Mouse (Mus musculus) liver, adult 2 months (tissue): ENCODE measurements at regions not wholly inside any gene's neighbourhood (a gene's known extent, or its start where the extent isn't known, plus 50 kb on each side); places are given as distances from the start of the nearest gene placed in this dataset.

ENCODE experiments used
- DNase-seq: peaks from one replicate; pipeline ENCODE4 v3.0.0-alpha.2; 2011; ENCODE audit warnings: low read depth, low spot score; ENCODE audit errors: extremely low read depth
- H3K27ac ChIP-seq: fragments of 200-500 bp; replicated peaks from 2 replicates; pipeline ENCODE4 v1.5.1; 2012; ENCODE audit warnings: low read depth, mild to moderate bottlenecking, control low read depth, inconsistent platforms, low read length; ENCODE audit not compliant: insufficient read depth
- H3K27me3 ChIP-seq: fragments of 200-500 bp; 2 replicates; pipeline ENCODE4 v1.6.1; 2012; ENCODE audit warnings: mild to moderate bottlenecking, moderate library complexity, low read length, inconsistent platforms; ENCODE audit not compliant: control insufficient read depth, insufficient read depth
- H3K36me3 ChIP-seq: fragments of 200-500 bp; 2 replicates; pipeline ENCODE4 v1.6.1; 2012; ENCODE audit warnings: low read length, inconsistent platforms; ENCODE audit not compliant: control insufficient read depth, insufficient read depth
- H3K4me1 ChIP-seq: fragments of 200-500 bp; 2 replicates; pipeline ENCODE4 v1.6.1; 2011; ENCODE audit warnings: low read length; ENCODE audit not compliant: control insufficient read depth, insufficient read depth
- H3K4me3 ChIP-seq: fragments of 200-500 bp; 2 replicates; pipeline ENCODE4 v1.5.1; 2011; ENCODE audit warnings: low read depth, mild to moderate bottlenecking, control low read depth, low read length, moderate library complexity; ENCODE audit not compliant: insufficient read depth
- H3K79me2 ChIP-seq: fragments of 200-500 bp; 2 replicates; pipeline ENCODE4 v1.6.1; 2012; ENCODE audit warnings: inconsistent platforms, mild to moderate bottlenecking, low read length, moderate library complexity; ENCODE audit not compliant: control insufficient read depth, insufficient read depth
- H3K9ac ChIP-seq: fragments of 200-500 bp; 2 replicates; pipeline ENCODE4 v1.6.1; 2012; ENCODE audit warnings: low read depth, mild to moderate bottlenecking, control low read depth, inconsistent platforms, low read length
- CTCF ChIP-seq: fragments of 200-500 bp; IDR thresholded peaks from 2 replicates; pipeline ENCODE4 v1.5.1; 2011; ENCODE audit warnings: low read depth, low read length, control low read depth
- POLR2A ChIP-seq: fragments of 200-500 bp; IDR thresholded peaks from 2 replicates; pipeline ENCODE4 v1.6.1; 2011; ENCODE audit warnings: low read length, control low read depth; ENCODE audit not compliant: insufficient read depth; ENCODE audit errors: extremely low read depth
- WGBS: fragments of 180-500 bp; shearing (Covaris S2); methylation state at CpG from one replicate; pipeline ENCODE4 v1.1.7; 2018; 5-methylcytosine and 5-hydroxymethylcytosine counted together

DNA sequence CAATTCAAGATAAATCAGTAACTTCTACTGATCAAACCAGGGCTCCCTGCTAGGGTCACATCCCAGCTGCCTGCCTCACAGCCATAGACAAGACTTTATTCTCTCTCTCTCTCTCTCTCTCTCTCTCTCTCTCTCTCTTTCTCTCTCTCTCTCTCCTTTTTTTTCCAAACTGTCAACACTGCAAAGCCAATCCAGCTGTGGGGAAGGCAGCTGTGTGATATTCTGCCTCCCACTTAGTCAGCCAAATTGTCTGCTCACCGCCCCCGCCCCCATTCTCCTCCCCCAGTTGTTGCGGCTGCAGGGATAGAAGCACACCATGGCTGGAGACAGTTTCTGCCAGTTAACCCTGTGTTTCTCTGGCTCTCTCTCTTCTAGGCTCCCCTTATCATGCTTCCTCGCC, 198.3 kb downstream of the Cdca7 start:
- H3K36me3 ChIP-seq, result no peaks in the 10 kb centered on the region
- no peak overlapping the region for H3K4me3 ChIP-seq
- DNase-seq, result no peak
- no peak overlapping the region for H3K9ac ChIP-seq
- WGBS, result 45% methylated on average over 4 of the region's 4 CpGs
- TF ChIP-seq POLR2A (no peak), CTCF (no peak)
- no peak overlapping the region for H3K27ac ChIP-seq
- H3K4me1 ChIP-seq, result no peaks in the 10 kb centered on the region
- H3K27me3 ChIP-seq, result no peaks in the 10 kb centered on the region
- H3K79me2 ChIP-seq, result no peaks in the 10 kb centered on the region

DNA sequence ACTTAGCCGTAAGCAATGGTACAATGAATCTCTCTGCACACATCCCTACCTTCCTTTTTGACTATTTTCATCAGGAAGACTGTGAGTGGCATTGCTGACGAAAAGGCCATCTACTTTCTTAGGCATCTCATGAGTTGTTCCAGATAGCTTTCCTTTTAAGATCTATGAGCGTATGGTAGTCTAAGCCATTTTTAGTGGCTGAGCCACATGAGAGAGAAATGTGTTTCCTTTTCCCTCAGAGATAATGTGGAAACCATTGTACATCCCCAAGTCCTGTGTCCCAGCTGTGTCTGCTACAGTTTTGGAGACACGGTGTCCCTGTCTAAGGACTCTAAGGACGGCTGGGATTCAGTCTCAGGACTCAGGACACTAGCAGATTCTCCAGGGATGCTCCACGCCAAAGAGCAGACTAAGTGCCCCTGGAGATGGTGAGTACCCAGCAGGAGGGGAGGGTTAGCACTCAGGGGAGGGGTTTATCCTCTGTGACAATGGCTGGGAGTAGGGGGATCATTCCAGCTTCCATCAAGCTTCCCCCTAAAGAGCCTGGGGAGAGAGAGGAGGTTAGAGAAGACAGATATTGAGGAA, 199.0 kb downstream of the Cdca7 start:
- 80% methylated on average over 6 of the region's 6 CpGs for WGBS
- Histone ChIP-seq H3K27ac (no peak overlapping the region), H3K36me3 (no peaks in the 10 kb centered on the region), H3K9ac (no peak overlapping the region), H3K27me3 (no peaks in the 10 kb centered on the region), H3K79me2 (no peaks in the 10 kb centered on the region), H3K4me3 (no peak overlapping the region), H3K4me1 (no peaks in the 10 kb centered on the region)
- no peak for DNase-seq
- TF ChIP-seq POLR2A (no peak), CTCF (no peak)

DNA sequence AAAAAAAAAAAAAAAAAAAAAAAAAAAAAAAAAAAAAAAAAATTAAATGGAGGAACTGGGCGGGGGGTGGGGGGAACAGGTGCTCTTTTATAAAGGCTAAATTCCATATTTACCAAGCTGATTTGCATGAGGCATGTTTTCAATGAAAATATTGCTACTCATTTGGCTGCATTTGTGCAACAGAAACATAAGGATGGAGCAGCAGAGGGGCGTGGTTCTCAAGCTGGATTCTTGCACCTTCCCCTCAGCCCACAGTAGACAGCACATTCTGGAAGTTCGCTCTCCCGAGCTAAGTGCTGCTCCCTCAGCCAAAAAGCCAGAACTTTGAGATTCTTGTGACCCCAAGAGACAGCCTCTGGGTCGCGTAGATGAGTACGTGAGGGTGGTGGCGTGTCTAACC, 201.8 kb downstream of the Cdca7 start:
- no peaks in the 10 kb centered on the region for H3K36me3 ChIP-seq
- no peaks in the 10 kb centered on the region for H3K79me2 ChIP-seq
- whole genome bisulfite sequencing, result 88% methylated on average over 8 of the region's 8 CpGs
- TF ChIP-seq POLR2A (no peak), CTCF (no peak)
- H3K4me3 ChIP-seq, result no peak overlapping the region
- H3K27ac ChIP-seq, result no peak overlapping the region
- no peak for DNase-seq
- no peaks in the 10 kb centered on the region for H3K4me1 ChIP-seq
- H3K9ac ChIP-seq, result no peak overlapping the region
- no peaks in the 10 kb centered on the region for H3K27me3 ChIP-seq

- 81% methylated on average over 4 of the region's 4 CpGs for WGBS
- H3K27ac ChIP-seq, result no peak overlapping the region
- no peaks in the 10 kb centered on the region for H3K27me3 ChIP-seq
- no peak overlapping the region for H3K4me3 ChIP-seq
- DNase-seq, result no peak
- no peaks in the 10 kb centered on the region for H3K4me1 ChIP-seq
- TF ChIP-seq POLR2A (no peak), CTCF (no peak)
- no peak overlapping the region for H3K9ac ChIP-seq
- no peaks in the 10 kb centered on the region for H3K36me3 ChIP-seq
- no peaks in the 10 kb centered on the region for H3K79me2 ChIP-seq
These were observed 212.1 kb downstream of the Cdca7 start for GRCm38 (mm10) chr2:72688031-72688430.

GRCm38 (mm10) chr2:72701081-72701480, 225.1 kb downstream of the Cdca7 start:
- no peaks in the 10 kb centered on the region for H3K79me2 ChIP-seq
- H3K9ac ChIP-seq, result no peak overlapping the region
- no peaks in the 10 kb centered on the region for H3K27me3 ChIP-seq
- WGBS, result 78% methylated on average over 1 of the region's 1 CpGs
- H3K4me1 ChIP-seq, result no peaks in the 10 kb centered on the region
- DNase-seq, result no peak
- no peak overlapping the region for H3K4me3 ChIP-seq
- no peaks in the 10 kb centered on the region for H3K36me3 ChIP-seq
- H3K27ac ChIP-seq, result no peak overlapping the region
- TF ChIP-seq POLR2A, result no peak
- TF ChIP-seq CTCF, result no peak

DNA sequence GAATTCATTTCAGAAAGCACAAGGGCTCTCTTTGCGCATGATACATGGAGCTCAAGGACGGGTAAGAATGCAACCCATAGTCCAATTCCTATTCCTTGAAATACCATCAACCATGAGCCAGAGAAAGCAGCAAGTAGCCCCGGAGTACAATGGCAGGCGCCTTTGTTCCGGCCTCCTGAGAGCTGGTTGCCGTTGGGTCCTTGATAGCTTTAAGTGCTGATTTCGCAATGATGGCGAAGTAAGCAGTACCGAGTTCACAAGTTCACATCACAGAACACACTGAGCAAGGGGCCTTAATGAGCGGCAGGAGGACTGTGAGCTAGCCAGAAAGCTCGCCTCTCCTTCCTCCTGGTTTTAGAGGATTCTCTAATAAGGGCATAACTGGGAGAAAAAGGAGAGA, 227.3 kb downstream of the Cdca7 start:
- DNase-seq, result peak; percentile 18
- TF ChIP-seq POLR2A (no peak), CTCF (no peak)
- no peak overlapping the region for H3K9ac ChIP-seq
- no peaks in the 10 kb centered on the region for H3K36me3 ChIP-seq
- no peak overlapping the region for H3K4me3 ChIP-seq
- H3K27me3 ChIP-seq, result no peaks in the 10 kb centered on the region
- no peaks in the 10 kb centered on the region for H3K79me2 ChIP-seq
- no peak overlapping the region for H3K27ac ChIP-seq
- WGBS, result 64% methylated on average over 11 of the region's 11 CpGs
- no peaks in the 10 kb centered on the region for H3K4me1 ChIP-seq
